24 mouse cellular contexts compared by ENCODE assay signal in the genomic region with DNA sequence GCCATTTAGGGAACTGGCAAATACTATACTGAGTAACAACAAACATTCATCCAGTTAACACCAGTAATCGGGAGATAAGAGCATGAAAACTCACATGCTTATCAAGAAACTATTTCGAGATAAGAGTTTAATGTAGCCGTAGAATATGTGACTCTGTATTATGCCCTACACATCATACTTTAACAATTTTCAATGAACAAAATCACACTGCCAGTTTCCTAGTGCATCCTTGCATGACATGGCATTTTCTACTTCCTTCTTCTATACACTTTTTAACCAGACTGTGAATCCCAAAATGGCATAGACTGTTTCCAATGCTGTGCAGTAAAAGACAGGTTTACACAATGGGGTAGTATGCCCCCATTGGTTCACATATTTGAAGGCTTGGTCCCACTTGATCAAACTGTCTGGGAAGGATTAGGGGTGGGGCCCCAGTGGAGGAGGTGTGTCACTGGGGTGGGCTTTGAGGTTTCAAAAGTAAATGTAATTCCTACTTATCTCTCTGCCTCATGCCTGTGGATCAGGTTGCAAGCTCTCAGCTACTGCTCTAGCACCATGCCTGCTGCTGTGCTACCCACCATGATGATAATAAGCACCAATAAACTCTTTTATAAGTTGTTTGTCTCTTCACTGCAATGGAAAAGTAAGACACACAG. TPM values are rescaled to one million over a fixed set of nuclear protein-coding genes. Genes with fewer than 3 reads are reported as not detected.
DNase-seq lines count a peak whose midpoint lies in the region; ATAC-seq lines count a peak whose summit lies in the region.
"Had no signal": no experiment of that assay in that cellular context is flagged by ENCODE, and none has a peak within 500 bp of the region (broad histone marks: within the 10 kb centered on the region; RNA-seq: fewer than 3 reads in every experiment).

No protein-coding gene starts in this region.

- no peaks in the 10 kb centered on the region for H3K36me3 ChIP-seq in liver, embryonic 16.5 days (ENCODE audit: control insufficient read depth, insufficient read depth)
- 0 out of 2 replicates have a peak, but pooled peaks cover 3% of the 10 kb centered on the region for H3K36me3 ChIP-seq in forebrain, embryonic 15.5 days
- H3K36me3 ChIP-seq in forebrain, embryonic 11.5 days (ENCODE audit: control insufficient read depth, insufficient read depth, low read length), result peaks cover 2% of the 10 kb centered on the region; the same call in 1 of the 2 replicates
- H3K36me3 ChIP-seq: embryonic facial prominence, embryonic 10.5 days; hindbrain, embryonic 13.5 days; limb, embryonic 12.5 days; midbrain, embryonic 13.5 days; neural tube, embryonic 13.5 days had no signal

- ATAC-seq in granulocyte monocyte progenitor cell, adult 5-6 weeks (replicated peaks; ENCODE audit: poor library complexity, severe bottlenecking), result peak; percentile 62
- ATAC-seq in liver, embryonic 16.5 days (ENCODE audit: low read depth), result peak; percentile 64
- no peak for ATAC-seq in forebrain, embryonic 15.5 days (replicated peaks)
- no peak for ATAC-seq in forebrain, embryonic 11.5 days (replicated peaks; ENCODE audit: low FRiP score)
- ATAC-seq: forebrain, embryonic 14.5 days; inflammation-experienced regulatory T-cells, adult 6 months; midbrain, embryonic 13.5 days had no signal

- no peak overlapping the region for H3K4me2 ChIP-seq in liver, embryonic 16.5 days (ENCODE audit: low read depth, low read length)
- no peak overlapping the region for H3K4me2 ChIP-seq in forebrain, embryonic 15.5 days (replicated peaks)
- no peak overlapping the region for H3K4me2 ChIP-seq in forebrain, embryonic 11.5 days (ENCODE audit: low read depth, low read length, severe bottlenecking)
- H3K4me2 ChIP-seq: heart, embryonic 11.5 days; hindbrain, embryonic 13.5 days; limb, embryonic 12.5 days; lung, embryonic 14.5 days; midbrain, embryonic 13.5 days; neural tube, embryonic 13.5 days had no signal

- no peaks in the 10 kb centered on the region for H3K27me3 ChIP-seq in liver, embryonic 16.5 days (ENCODE audit: control insufficient read depth, insufficient read depth, low read depth, low read length)
- no peaks in the 10 kb centered on the region for H3K27me3 ChIP-seq in forebrain, embryonic 15.5 days
- no peaks in the 10 kb centered on the region for H3K27me3 ChIP-seq in forebrain, embryonic 11.5 days (ENCODE audit: control insufficient read depth, insufficient read depth, low read length)
- H3K27me3 ChIP-seq: hindbrain, embryonic 13.5 days; limb, embryonic 12.5 days; midbrain, embryonic 13.5 days; neural tube, embryonic 13.5 days had no signal

- H3K9me3 ChIP-seq in liver, embryonic 16.5 days (replicated peaks; ENCODE audit: control insufficient read depth, low read length), result no peaks in the 10 kb centered on the region
- no peaks in the 10 kb centered on the region for H3K9me3 ChIP-seq in forebrain, embryonic 15.5 days
- H3K9me3 ChIP-seq in forebrain, embryonic 11.5 days (ENCODE audit: control insufficient read depth, low read length), result no peaks in the 10 kb centered on the region
- H3K9me3 ChIP-seq: embryonic facial prominence, embryonic 10.5 days had no signal

- H3K4me3 ChIP-seq in liver, embryonic 16.5 days (ENCODE audit: low read depth, low read length), result no peak overlapping the region
- no peak overlapping the region for H3K4me3 ChIP-seq in forebrain, embryonic 15.5 days
- H3K4me3 ChIP-seq in forebrain, embryonic 11.5 days (ENCODE audit: low read depth, low read length), result no peak overlapping the region
- H3K4me3 ChIP-seq: embryonic facial prominence, embryonic 10.5 days; hindbrain, embryonic 13.5 days; limb, embryonic 12.5 days; midbrain, embryonic 13.5 days; neural tube, embryonic 13.5 days had no signal

- DNase-seq in R1 (ENCODE audit: low read depth, low spot score), result peak; percentile 10
- no peak for DNase-seq in frontal cortex, postnatal 10 days (ENCODE audit: low spot score in 2 of 2)
- DNase-seq in urinary bladder, postnatal 36 days (ENCODE audit: low spot score in 2 of 2), result no peak
- no peak for DNase-seq in forebrain, embryonic 11.5 days (ENCODE audit: low spot score)
- DNase-seq: cerebellum, adult 2 months; gastrocnemius, postnatal 36 days; heart, postnatal 10 days; kidney, adult 8-10 months; kidney, postnatal 36 days; lung, embryonic 14.5 days; lung, postnatal 4 days; spleen, adult 18-20 months; thymus, adult 2 months had no signal

- H3K27ac ChIP-seq in liver, embryonic 16.5 days (ENCODE audit: low read length), result no peak overlapping the region; the same call in 1 of the 2 replicates
- H3K27ac ChIP-seq in forebrain, embryonic 15.5 days (replicated peaks), result no peak overlapping the region
- H3K27ac ChIP-seq in forebrain, embryonic 11.5 days (ENCODE audit: low read depth, low read length), result no peak overlapping the region
- H3K27ac ChIP-seq: embryonic facial prominence, embryonic 10.5 days; hindbrain, embryonic 13.5 days; limb, embryonic 12.5 days; midbrain, embryonic 13.5 days; neural tube, embryonic 13.5 days had no signal

- H3K4me1 ChIP-seq in liver, embryonic 16.5 days (ENCODE audit: control insufficient read depth, low read depth, low read length), result peaks cover 21% of the 10 kb centered on the region
- H3K4me1 ChIP-seq in forebrain, embryonic 15.5 days, result no peaks in the 10 kb centered on the region
- no peaks in the 10 kb centered on the region for H3K4me1 ChIP-seq in forebrain, embryonic 11.5 days (replicated peaks; ENCODE audit: control insufficient read depth, insufficient read depth, low read length)
- H3K4me1 ChIP-seq: embryonic facial prominence, embryonic 10.5 days; hindbrain, embryonic 13.5 days; midbrain, embryonic 13.5 days; neural tube, embryonic 13.5 days had no signal

- no peak overlapping the region for H3K9ac ChIP-seq in liver, embryonic 16.5 days (ENCODE audit: low read depth, low read length)
- no peak overlapping the region for H3K9ac ChIP-seq in forebrain, embryonic 15.5 days (replicated peaks)
- no peak overlapping the region for H3K9ac ChIP-seq in forebrain, embryonic 11.5 days (ENCODE audit: low read length)
- H3K9ac ChIP-seq: hindbrain, embryonic 13.5 days; limb, embryonic 12.5 days; lung, embryonic 14.5 days; midbrain, embryonic 13.5 days; neural tube, embryonic 13.5 days had no signal

- 47% methylated on average over 3 of the region's 3 CpGs for WGBS in liver, embryonic 16.5 days (ENCODE audit: insufficient replicate concordance)
- 97% methylated on average over 3 of the region's 3 CpGs for WGBS in forebrain, embryonic 15.5 days
- 94% methylated on average over 3 of the region's 3 CpGs for WGBS in forebrain, embryonic 11.5 days

RNA-seq across cellular contexts. Expression of a gene that starts 15.3 kb away (rescaled TPM):
- total RNA-seq in granulocyte monocyte progenitor cell, adult 5-6 weeks (2014; fragmentation: Nextera tagmentation), result 13.6 and 20.2 TPM in 2 replicates
- 14.8 and 17.5 TPM in 2 replicates for total RNA-seq in granulocyte monocyte progenitor cell, adult 5-6 weeks (2017)
- 12.4 and 12.9 TPM in 2 replicates for polyA plus RNA-seq in liver, embryonic 16.5 days (2015; fragmentation: Nextera tagmentation; extraction: Ambion mirVana)
- polyA plus RNA-seq in forebrain, embryonic 15.5 days (2015; fragmentation: Nextera tagmentation; extraction: Ambion mirVana), result 13.4 and 13.7 TPM in 2 replicates
- 7.6 and 8.8 TPM in 2 replicates for polyA plus RNA-seq in forebrain, embryonic 11.5 days (2014; fragmentation: Nextera tagmentation; extraction: Ambion mirVana)

RNA-seq across cellular contexts. Expression of a gene that starts 54.8 kb away (rescaled TPM):
- total RNA-seq in granulocyte monocyte progenitor cell, adult 5-6 weeks (2014; fragmentation: Nextera tagmentation), result not detected in 2 replicates
- total RNA-seq in granulocyte monocyte progenitor cell, adult 5-6 weeks (2017), result not detected in 2 replicates
- 0.31 and 0.34 TPM in 2 replicates for polyA plus RNA-seq in liver, embryonic 16.5 days (2015; fragmentation: Nextera tagmentation; extraction: Ambion mirVana)
- polyA plus RNA-seq in forebrain, embryonic 15.5 days (2015; fragmentation: Nextera tagmentation; extraction: Ambion mirVana), result 3.0 and 3.6 TPM in 2 replicates
- polyA plus RNA-seq in forebrain, embryonic 11.5 days (2014; fragmentation: Nextera tagmentation; extraction: Ambion mirVana), result 2.3 and 2.4 TPM in 2 replicates

Comparison
In these comparisons a context has a peak if more than half of its experiments do, and no peak if none do; other contexts are left out.
1. ATAC-seq: peak in granulocyte monocyte progenitor cell, adult 5-6 weeks (single experiment) and liver, embryonic 16.5 days (single experiment); none in forebrain, embryonic 15.5 days (single experiment) and forebrain, embryonic 11.5 days (single experiment).